Mouse (Mus musculus) limb, embryonic 11.5 days (tissue): Measurements from ENCODE around the gene Cacna2d2. TPM values are rescaled to one million over a fixed set of nuclear protein-coding genes. Genes with fewer than 3 reads are reported as not detected.

Source experiments
- ATAC-seq: fragments of 200-750 bp; cut with Nextera tagmentation; 2 replicates; pipeline ENCODE4 v1.8.0; 2017; ENCODE audit warnings: low read depth; ENCODE audit not compliant: insufficient number of reproducible peaks, low FRiP score, low TSS enrichment
- DNase-seq: peaks from one replicate; pipeline ENCODE4 v3.0.0-alpha.2; 2015; ENCODE audit warnings: low spot score
- H3K27ac ChIP-seq: fragments of 300-500 bp; sonication (generic); replicated peaks from 2 replicates; pipeline ENCODE4 v1.5.1; 2014; ENCODE audit warnings: low read depth, mild to moderate bottlenecking, low read length
- H3K27me3 ChIP-seq: fragments of 300-500 bp; sonication (generic); 2 replicates; pipeline ENCODE4 v1.6.1; 2014; ENCODE audit warnings: mild to moderate bottlenecking, low read length, mixed read lengths; ENCODE audit not compliant: control insufficient read depth, insufficient read depth
- H3K36me3 ChIP-seq: fragments of 300-500 bp; sonication (generic); 2 replicates; pipeline ENCODE4 v1.6.1; 2014; ENCODE audit warnings: mild to moderate bottlenecking, low read length, moderate library complexity, mixed read lengths; ENCODE audit not compliant: control insufficient read depth, insufficient read depth
- H3K4me1 ChIP-seq: fragments of 300-500 bp; sonication (generic); 2 replicates; pipeline ENCODE4 v1.6.1; 2014; ENCODE audit warnings: low read length, mixed read lengths; ENCODE audit not compliant: control insufficient read depth, insufficient read depth
- H3K4me2 ChIP-seq: fragments of 300-500 bp; sonication (generic); 2 replicates; pipeline ENCODE4 v1.6.1; 2014; ENCODE audit warnings: low read depth, mild to moderate bottlenecking, moderate library complexity; ENCODE audit not compliant: severe bottlenecking
- H3K4me3 ChIP-seq: fragments of 300-500 bp; sonication (generic); 2 replicates; pipeline ENCODE4 v1.5.1; 2014; ENCODE audit warnings: low read depth, low read length
- H3K9ac ChIP-seq: fragments of 300-500 bp; sonication (generic); 2 replicates; pipeline ENCODE4 v1.6.1; 2014; ENCODE audit warnings: mild to moderate bottlenecking, low read length
- H3K9me3 ChIP-seq: fragments of 300-500 bp; sonication (generic); 2 replicates; pipeline ENCODE4 v1.6.1; 2016; ENCODE audit warnings: low read length; ENCODE audit not compliant: control insufficient read depth
- WGBS: fragments of 180-500 bp; shearing (Covaris S2); extraction: QIAGEN DNeasy Blood & Tissue Kit; methylation state at CpG from one replicate; pipeline ENCODE4 v1.1.7; 2014; 5-methylcytosine and 5-hydroxymethylcytosine counted together
- polyA plus RNA-seq: library from polyadenylated mRNA; unstranded; fragments of >200 nt; fragmentation: Nextera tagmentation; extraction: Ambion mirVana; gene quantifications from 2 replicates; pipeline ENCODE4 v1.2.1, GENCODE M21; 2014

Cacna2d2 gene
- polyA plus RNA-seq, 1 experiment from 2014 or later = 0.12 TPM

DNA sequence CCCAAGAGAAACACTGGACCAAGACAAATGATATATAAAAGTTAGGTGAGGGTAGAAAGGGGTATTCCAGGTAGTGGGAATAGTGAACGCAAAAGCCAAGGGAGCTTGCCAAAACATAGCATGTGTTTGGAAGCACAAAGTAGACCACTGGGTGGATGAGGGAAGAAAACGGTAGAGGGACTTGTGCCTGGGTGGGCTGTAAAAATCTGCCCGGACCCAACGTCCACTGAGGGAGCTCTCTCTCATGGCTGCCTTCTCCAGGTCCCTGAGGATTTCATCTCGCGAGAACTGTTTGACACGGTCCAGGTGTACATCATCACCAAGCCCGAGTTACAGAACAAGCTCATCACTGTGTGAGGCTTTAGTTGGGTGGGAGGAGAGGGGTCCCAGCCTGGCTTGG lies 143.3 kb downstream of the Cacna2d2 start:
- H3K4me2 ChIP-seq = peak overlapping the region; percentile 94
- H3K4me1 ChIP-seq = peaks cover 26% of the 10 kb centered on the region
- DNase-seq (no peak), ATAC-seq (no peak)
- no peak overlapping the region for H3K27ac ChIP-seq
- 45% methylated on average over 8 of the region's 8 CpGs for WGBS
- H3K4me3 ChIP-seq = peak overlapping the region; percentile 53
- H3K27me3 ChIP-seq = no peaks in the 10 kb centered on the region
- H3K9ac ChIP-seq = no peak overlapping the region
- no peaks in the 10 kb centered on the region for H3K9me3 ChIP-seq
- peaks cover 26% of the 10 kb centered on the region for H3K36me3 ChIP-seq

DNA sequence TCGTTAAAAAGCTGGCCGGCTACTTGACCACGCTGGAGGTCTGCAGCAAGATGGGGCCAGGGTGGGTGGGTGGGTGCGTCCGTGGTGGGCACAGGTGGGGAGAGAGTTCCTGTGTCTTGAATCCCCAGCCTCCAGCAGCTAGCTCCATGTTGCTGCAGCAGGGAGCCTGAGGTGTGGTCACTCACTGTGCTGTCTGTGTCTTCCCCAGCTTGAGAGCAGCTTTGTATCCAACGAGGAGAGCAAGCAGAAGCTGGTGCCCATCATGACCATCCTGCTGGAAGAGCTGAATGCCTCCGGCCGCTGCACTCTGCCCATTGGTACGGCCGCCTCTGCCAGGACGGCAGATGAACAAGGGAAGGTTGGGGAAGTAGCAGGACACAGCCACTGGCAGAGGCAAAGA lies 143.9 kb downstream of the Cacna2d2 start:
- DNase-seq (no peak), ATAC-seq (no peak)
- Histone ChIP-seq H3K27me3 (no peaks in the 10 kb centered on the region), H3K4me3 (no peak overlapping the region), H3K27ac (no peak overlapping the region), H3K9me3 (no peaks in the 10 kb centered on the region), H3K4me2 (peak overlapping the region; percentile 94; the same call in 1 of the 2 replicates), H3K4me1 (peaks cover 26% of the 10 kb centered on the region), H3K36me3 (peaks cover 21% of the 10 kb centered on the region), H3K9ac (no peak overlapping the region)
- WGBS = 87% methylated on average over 11 of the region's 11 CpGs

DNA sequence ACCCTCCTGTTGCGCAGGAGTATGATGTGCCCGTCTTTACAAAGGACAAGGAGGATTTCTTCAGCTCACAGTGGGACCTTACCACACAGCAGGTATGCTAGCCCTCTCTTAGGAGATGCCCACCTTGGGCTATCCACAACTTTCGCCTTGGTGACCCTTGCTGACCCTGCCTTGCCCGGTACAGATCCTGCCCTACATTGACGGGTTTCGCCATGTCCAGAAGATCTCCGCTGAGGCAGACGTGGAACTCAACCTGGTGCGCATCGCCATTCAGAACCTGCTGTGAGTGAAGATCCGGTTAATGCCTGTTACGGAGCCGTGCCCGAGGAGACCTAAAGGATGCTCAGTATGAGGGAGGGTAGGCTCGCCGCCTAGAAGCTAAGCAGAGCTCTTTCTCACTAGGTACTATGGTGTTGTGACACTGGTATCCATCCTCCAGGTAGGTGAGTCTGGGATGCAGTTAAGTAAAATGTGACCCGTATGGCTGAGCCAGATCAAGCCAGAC lies 144.8 kb downstream of the Cacna2d2 start:
- Histone ChIP-seq H3K4me2 (no peak overlapping the region), H3K4me3 (no peak overlapping the region), H3K9me3 (no peaks in the 10 kb centered on the region), H3K9ac (no peak overlapping the region), H3K36me3 (peaks cover 11% of the 10 kb centered on the region), H3K27ac (no peak overlapping the region), H3K27me3 (no peaks in the 10 kb centered on the region), H3K4me1 (peaks cover 26% of the 10 kb centered on the region)
- WGBS = 95% methylated on average over 17 of the region's 17 CpGs
- ATAC-seq (no peak), DNase-seq (no peak)

DNA sequence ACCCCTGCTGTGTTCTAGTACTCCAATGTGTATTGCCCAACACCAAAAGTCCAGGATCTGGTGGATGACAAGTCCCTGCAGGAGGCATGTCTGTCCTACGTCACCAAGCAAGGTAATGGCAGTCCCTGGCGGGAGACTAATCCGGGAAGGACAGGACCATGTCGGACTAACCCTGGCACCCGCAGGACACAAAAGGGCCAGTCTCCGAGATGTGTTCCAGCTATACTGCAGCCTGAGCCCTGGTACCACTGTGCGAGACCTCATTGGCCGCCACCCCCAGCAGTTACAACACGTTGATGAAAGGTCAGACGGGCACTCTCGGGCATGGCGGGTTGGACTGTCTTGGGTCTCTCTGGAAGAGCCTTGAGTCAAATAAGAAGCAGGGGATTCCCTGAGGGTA lies 145.3 kb downstream of the Cacna2d2 start:
- WGBS = 95% methylated on average over 12 of the region's 12 CpGs
- Histone ChIP-seq H3K9me3 (no peaks in the 10 kb centered on the region), H3K9ac (no peak overlapping the region), H3K27ac (no peak overlapping the region), H3K27me3 (no peaks in the 10 kb centered on the region), H3K4me2 (no peak overlapping the region), H3K36me3 (peaks cover 8% of the 10 kb centered on the region), H3K4me3 (no peak overlapping the region), H3K4me1 (peaks cover 26% of the 10 kb centered on the region)
- DNase-seq = no peak
- ATAC-seq = no peak

DNA sequence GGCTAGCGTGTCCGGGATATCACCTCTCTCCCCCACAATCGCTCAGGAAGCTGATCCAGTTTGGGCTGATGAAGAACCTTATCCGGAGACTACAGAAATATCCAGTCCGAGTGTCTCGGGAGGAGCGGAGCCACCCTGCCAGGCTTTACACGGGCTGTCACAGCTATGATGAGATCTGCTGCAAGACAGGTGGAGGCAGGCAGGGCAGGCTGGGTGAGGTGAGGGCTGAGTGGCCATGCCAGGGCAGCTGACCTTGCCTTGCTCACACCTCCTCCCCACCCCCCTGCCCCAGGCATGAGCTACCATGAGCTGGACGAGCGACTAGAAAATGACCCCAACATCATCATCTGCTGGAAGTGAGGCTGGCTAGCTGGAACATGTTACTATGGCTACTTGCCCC lies 145.8 kb downstream of the Cacna2d2 start:
- H3K4me3 ChIP-seq = no peak overlapping the region
- H3K4me2 ChIP-seq = no peak overlapping the region
- DNase-seq (no peak), ATAC-seq (no peak)
- peaks cover 5% of the 10 kb centered on the region; the same call in 1 of the 2 replicates for H3K36me3 ChIP-seq
- H3K9me3 ChIP-seq = no peaks in the 10 kb centered on the region
- WGBS = 83% methylated on average over 10 of the region's 10 CpGs
- H3K4me1 ChIP-seq = peaks cover 26% of the 10 kb centered on the region
- H3K27me3 ChIP-seq = no peaks in the 10 kb centered on the region
- H3K9ac ChIP-seq = no peak overlapping the region
- H3K27ac ChIP-seq = no peak overlapping the region

DNA sequence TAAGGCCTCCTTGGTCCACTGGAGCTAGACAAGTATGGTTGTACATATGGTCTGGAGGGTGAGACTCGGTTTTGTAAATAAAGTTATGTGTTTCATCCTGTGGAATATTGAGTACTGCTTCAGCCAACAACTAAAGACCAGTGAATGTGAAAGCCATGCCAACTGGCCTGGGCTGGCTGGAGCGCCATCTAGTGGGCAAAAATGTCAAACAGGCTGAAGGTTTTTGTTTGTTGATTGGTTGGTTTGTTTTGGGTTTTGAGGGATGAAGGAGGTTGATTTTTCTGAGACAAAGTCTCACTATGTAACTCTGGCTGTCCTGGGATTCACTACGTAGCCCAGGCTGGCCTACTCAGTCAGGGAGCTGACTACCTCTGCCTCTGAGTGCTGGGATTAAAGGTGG lies 146.2 kb downstream of the Cacna2d2 start:
- ATAC-seq = no peak
- H3K4me2 ChIP-seq = no peak overlapping the region
- WGBS = 3% methylated on average over 3 of the region's 3 CpGs
- peaks cover 29% of the 10 kb centered on the region for H3K4me1 ChIP-seq
- H3K27me3 ChIP-seq = no peaks in the 10 kb centered on the region
- peak; percentile 89 for DNase-seq
- H3K9ac ChIP-seq = no peak overlapping the region
- H3K9me3 ChIP-seq = no peaks in the 10 kb centered on the region
- H3K4me3 ChIP-seq = no peak overlapping the region
- peaks cover 5% of the 10 kb centered on the region; the same call in 1 of the 2 replicates for H3K36me3 ChIP-seq
- no peak overlapping the region for H3K27ac ChIP-seq

DNA sequence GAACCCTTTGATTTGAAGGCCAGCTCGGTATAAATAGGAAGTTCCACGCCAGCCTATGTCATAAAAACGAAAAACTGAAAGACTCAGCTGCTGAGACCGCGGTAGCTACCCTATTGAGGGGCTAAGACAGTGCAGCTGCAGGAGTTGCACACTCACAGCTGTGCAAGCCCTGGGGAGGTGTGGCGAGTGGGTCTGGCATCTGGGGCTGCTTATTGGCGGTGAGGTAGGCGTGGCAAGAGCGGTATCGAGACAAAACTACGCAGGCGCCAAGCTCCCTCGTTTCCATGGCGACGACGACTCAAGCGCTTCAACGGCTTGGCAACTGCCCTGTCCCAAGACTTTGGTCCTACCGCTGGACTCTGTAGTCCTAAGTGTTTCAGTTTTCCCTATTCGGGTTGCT lies 147.6 kb downstream of the Cacna2d2 start, which contains the start of gene Zmynd10:
Zmynd10 (plus strand) TSS at position 273 of the 400 bp plus-strand sequence.
- 1% methylated on average over 20 of the region's 20 CpGs for whole genome bisulfite sequencing
- Histone ChIP-seq H3K36me3 (peaks cover 5% of the 10 kb centered on the region; the same call in 1 of the 2 replicates), H3K27me3 (no peaks in the 10 kb centered on the region), H3K4me2 (peak within 1 kb of the TSS; percentile 44), H3K4me1 (peaks cover 37% of the 10 kb centered on the region), H3K4me3 (0 out of 2 replicates have a peak within 1 kb of the TSS, but pooled peaks have one; percentile 6), H3K9me3 (no peaks in the 10 kb centered on the region), H3K9ac (peak within 1 kb of the TSS; percentile 30; the same call in 1 of the 2 replicates), H3K27ac (peak within 1 kb of the TSS; percentile 42; the same call in 1 of the 2 replicates)
- ATAC-seq (peak; percentile 75), DNase-seq (peak; percentile 94)

DNA sequence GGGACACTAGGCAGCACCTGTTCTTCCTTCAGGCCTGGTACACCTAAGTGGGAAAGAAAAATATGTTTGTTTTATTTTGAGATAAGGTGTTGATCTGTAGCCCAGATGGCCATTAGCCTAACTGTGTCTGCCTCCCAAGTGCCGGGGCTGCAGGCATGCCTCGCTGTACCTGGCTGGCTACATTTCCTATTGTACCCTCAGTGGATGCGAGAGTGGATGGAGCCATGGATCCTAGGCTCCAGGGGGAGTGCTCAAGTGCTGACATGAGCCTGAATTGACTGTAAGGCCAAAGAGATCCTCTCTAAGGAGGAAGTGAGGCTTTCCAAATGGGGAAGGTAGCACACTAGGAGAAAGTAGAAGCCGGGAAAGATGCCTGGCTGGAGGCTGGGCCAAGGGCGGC lies 148.5 kb downstream of the Cacna2d2 start:
- WGBS = 84% methylated on average over 5 of the region's 5 CpGs
- H3K27me3 ChIP-seq = no peaks in the 10 kb centered on the region

DNA sequence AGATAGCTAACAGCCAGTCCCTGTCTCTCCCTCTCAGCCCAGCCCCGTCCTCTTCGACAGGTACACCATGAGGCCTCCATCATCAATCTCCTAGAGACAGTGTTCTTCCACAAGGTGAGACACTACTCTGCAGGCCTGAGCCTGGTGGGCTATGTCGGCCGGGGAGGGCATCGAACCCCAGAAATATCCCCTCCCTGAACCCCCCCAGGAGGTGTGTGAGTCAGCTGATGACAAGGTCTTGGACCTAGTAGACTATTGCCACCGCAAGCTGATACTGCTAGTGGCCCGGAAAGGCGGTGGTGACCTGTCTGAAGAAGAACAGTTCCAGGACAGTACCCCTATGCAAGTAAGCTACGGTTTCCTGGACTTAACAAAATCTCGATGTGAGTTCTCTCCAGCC lies 149.4 kb downstream of the Cacna2d2 start:
- 89% methylated on average over 10 of the region's 10 CpGs for WGBS
- peaks cover 5% of the 10 kb centered on the region; the same call in 1 of the 2 replicates for H3K36me3 ChIP-seq
- no peak overlapping the region for H3K4me2 ChIP-seq
- no peak for DNase-seq
- no peak overlapping the region for H3K4me3 ChIP-seq
- no peaks in the 10 kb centered on the region for H3K9me3 ChIP-seq
- no peak overlapping the region for H3K27ac ChIP-seq
- no peaks in the 10 kb centered on the region for H3K27me3 ChIP-seq
- H3K4me1 ChIP-seq = peaks cover 45% of the 10 kb centered on the region
- ATAC-seq = no peak
- H3K9ac ChIP-seq = no peak overlapping the region

More for the DNA sequence above, 148.5 kb downstream of the Cacna2d2 start:
- H3K9ac ChIP-seq = no peak overlapping the region
- DNase-seq (no peak), ATAC-seq (no peak)
- peaks cover 5% of the 10 kb centered on the region; the same call in 1 of the 2 replicates for H3K36me3 ChIP-seq
- no peak overlapping the region for H3K27ac ChIP-seq
- H3K9me3 ChIP-seq = no peaks in the 10 kb centered on the region
- no peak overlapping the region for H3K4me2 ChIP-seq
- H3K4me3 ChIP-seq = no peak overlapping the region
- peaks cover 41% of the 10 kb centered on the region for H3K4me1 ChIP-seq
